Mouse (Mus musculus): ENCODE results near the gene Pclo.

GRCm38 (mm10) chr5:14522006-14522405 lies 7.3 kb downstream of the Pclo start:
- TF ChIP-seq CTCF (IDR thresholded peaks at IDR 0.05; ENCODE audit: low read depth, low read length) (no peak), POLR2A (IDR thresholded peaks at IDR 0.05; ENCODE audit: borderline replicate concordance, low read depth, low read length) (no peak)

Measured in bone marrow macrophage, adult 2 months (primary cell).